Mouse (Mus musculus) bone marrow, adult 2 months (tissue): ENCODE measurements around the gene Kcnq1.

Source experiments
- CTCF ChIP-seq: fragments of 200-500 bp; IDR thresholded peaks from 2 replicates; pipeline ENCODE4 v1.5.1; 2011; ENCODE audit warnings: low read length, control low read depth; ENCODE audit not compliant: control insufficient read depth, insufficient read depth
- POLR2A ChIP-seq: fragments of 200-500 bp; IDR thresholded peaks from 2 replicates; pipeline ENCODE4 v1.6.1; 2011; ENCODE audit warnings: low read depth, mild to moderate bottlenecking, control low read depth, low read length, borderline replicate concordance; ENCODE audit not compliant: control insufficient read depth

DNA sequence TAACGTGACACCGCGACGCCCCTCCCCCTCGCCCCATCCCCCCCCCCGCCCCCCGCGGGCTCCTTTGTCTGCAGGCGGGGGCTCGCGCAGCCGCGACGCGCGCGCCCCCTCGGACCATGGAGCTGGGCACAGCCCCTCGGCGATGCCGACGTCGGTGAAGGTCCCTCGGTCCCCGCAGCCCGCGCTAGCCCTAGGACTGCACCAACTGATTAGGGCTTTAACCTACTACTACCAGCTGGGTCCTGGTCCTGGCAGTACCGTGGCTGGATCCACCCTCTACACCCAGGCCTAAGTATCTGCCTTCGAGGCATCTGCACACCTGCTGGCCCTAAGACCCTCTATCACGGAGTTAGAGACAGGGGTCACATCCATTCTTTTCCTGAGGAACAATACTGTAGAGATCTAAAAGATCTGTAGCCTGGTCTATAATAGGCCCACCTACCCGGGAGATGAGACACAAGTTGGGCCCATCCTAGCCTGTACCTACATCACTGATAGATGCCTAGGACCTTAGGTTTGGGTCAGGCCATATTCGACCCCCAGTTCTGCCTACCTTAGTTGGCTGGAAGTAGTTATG, 355.2 kb downstream of the Kcnq1 start:
- TF ChIP-seq CTCF (no peak), POLR2A (no peak)
